ENCODE assay signal across 11 mouse cellular contexts in the genomic region with DNA sequence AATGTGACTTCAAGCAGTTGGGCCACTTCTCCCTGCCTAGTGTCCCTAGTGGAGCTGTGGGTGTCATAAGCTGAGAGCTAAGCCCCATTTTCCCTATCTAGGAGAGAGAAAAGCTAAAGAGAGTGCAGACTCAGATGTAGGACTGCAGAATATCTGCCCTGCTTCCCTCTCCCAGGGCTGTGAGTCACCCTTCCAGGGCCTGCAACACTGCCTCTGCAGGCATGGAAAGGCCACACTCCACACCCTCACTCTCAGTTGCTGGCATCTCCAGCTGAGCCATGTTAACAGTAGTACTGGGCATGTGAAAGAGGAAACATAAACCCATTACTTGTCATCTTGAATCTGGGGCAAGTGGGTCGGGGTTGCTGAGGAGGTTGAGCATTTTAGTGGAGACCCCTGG. TPM values are rescaled to one million over a fixed set of nuclear protein-coding genes. Genes with fewer than 3 reads are reported as not detected.
DNase-seq lines count a peak whose midpoint lies in the region.
"Had no signal": no experiment of that assay in that cellular context is flagged by ENCODE, and none has a peak within 500 bp of the region (broad histone marks: within the 10 kb centered on the region; RNA-seq: fewer than 3 reads in every experiment).

No protein-coding gene starts in this region.

- peak; percentile 93 for DNase-seq in heart, adult 11 months
- no peak for DNase-seq in heart, adult 8-10 months (ENCODE audit: low spot score)
- DNase-seq in right cerebral cortex, adult 18-20 months = peak; percentile 5
- DNase-seq in right cerebral cortex, postnatal 25 days = no peak
- peak; percentile 63 for DNase-seq in adrenal gland, postnatal 14 days
- no peak for DNase-seq in B cell, adult 2 months
- no peak for DNase-seq in cerebellum, postnatal 4 days (ENCODE audit: low spot score in 2 of 2)
- DNase-seq in layer of hippocampus, adult 8-10 months (ENCODE audit: low spot score in 2 of 2) = no peak
- DNase-seq: cerebellum, adult 2 months; kidney, postnatal 25 days; midbrain, embryonic 14.5 days had no signal

RNA-seq across cellular contexts. Expression of gene Ube2q2, which starts 33.9 kb away (rescaled TPM):
- total RNA-seq in heart, adult 8-10 months (2022) = 10 to 100 TPM; 27.6 to 29.7 (median 28.3) TPM
- 46.7 and 47.5 TPM in 2 replicates for total RNA-seq in adrenal gland, postnatal 14 days (2021)
- 10 to 100 TPM; 61.2 to 77.8 (median 65.9) TPM for total RNA-seq in layer of hippocampus, adult 8-10 months (2022)

Comparison
In these comparisons a context has a peak if more than half of its experiments do, and no peak if none do; other contexts are left out.
1. DNase-seq: peak in heart, adult 11 months (single experiment), right cerebral cortex, adult 18-20 months (single experiment) and adrenal gland, postnatal 14 days (single experiment); none in heart, adult 8-10 months (single experiment), right cerebral cortex, postnatal 25 days (single experiment), B cell, adult 2 months (0 of 2), cerebellum, postnatal 4 days (0 of 2) and layer of hippocampus, adult 8-10 months (0 of 2).